Mouse (Mus musculus) liver, embryonic 12.5 days (tissue): ENCODE measurements at regions not wholly inside any gene's neighbourhood (a gene's known extent, or its start where the extent isn't known, plus 50 kb on each side); places are given as distances from the start of the nearest gene placed in this dataset.
A peak's percentile ranks its signal among the peaks of the same experiment; 100 is the strongest.

Experiments
- ATAC-seq: fragments of 200-750 bp; cut with Nextera tagmentation; 2 replicates; pipeline ENCODE4 v1.8.0; 2017; ENCODE audit warnings: moderate number of reproducible peaks, mild to moderate bottlenecking, moderate library complexity
- H3K27ac ChIP-seq: fragments of 300-500 bp; sonication (generic); 2 replicates; pipeline ENCODE4 v1.5.1; 2016; ENCODE audit warnings: mild to moderate bottlenecking
- H3K27me3 ChIP-seq: fragments of 300-500 bp; sonication (generic); replicated peaks from 2 replicates; pipeline ENCODE4 v1.6.1; 2016; ENCODE audit warnings: mild to moderate bottlenecking, moderate library complexity
- H3K36me3 ChIP-seq: fragments of 300-500 bp; sonication (generic); 2 replicates; pipeline ENCODE4 v1.6.1; 2016; ENCODE audit warnings: mild to moderate bottlenecking, moderate library complexity
- H3K4me1 ChIP-seq: fragments of 300-500 bp; sonication (generic); 2 replicates; pipeline ENCODE4 v1.6.1; 2016
- H3K4me2 ChIP-seq: fragments of 300-500 bp; sonication (generic); 2 replicates; pipeline ENCODE4 v1.6.1; 2016; ENCODE audit warnings: mild to moderate bottlenecking, moderate library complexity
- H3K4me3 ChIP-seq: fragments of 300-500 bp; sonication (generic); 2 replicates; pipeline ENCODE4 v1.5.1; 2016; ENCODE audit warnings: mild to moderate bottlenecking, moderate library complexity
- H3K9ac ChIP-seq: fragments of 300-500 bp; sonication (generic); 2 replicates; pipeline ENCODE4 v1.6.1; 2016; ENCODE audit warnings: mild to moderate bottlenecking, moderate library complexity
- H3K9me3 ChIP-seq: fragments of 300-500 bp; sonication (generic); replicated peaks from 2 replicates; pipeline ENCODE4 v1.6.1; 2016; ENCODE audit warnings: mild to moderate bottlenecking, moderate library complexity
- WGBS: fragments of 180-500 bp; shearing (Covaris S2); methylation state at CpG from one replicate; pipeline ENCODE4 v1.1.7; 2016; ENCODE audit not compliant: insufficient replicate concordance; 5-methylcytosine and 5-hydroxymethylcytosine counted together

DNA sequence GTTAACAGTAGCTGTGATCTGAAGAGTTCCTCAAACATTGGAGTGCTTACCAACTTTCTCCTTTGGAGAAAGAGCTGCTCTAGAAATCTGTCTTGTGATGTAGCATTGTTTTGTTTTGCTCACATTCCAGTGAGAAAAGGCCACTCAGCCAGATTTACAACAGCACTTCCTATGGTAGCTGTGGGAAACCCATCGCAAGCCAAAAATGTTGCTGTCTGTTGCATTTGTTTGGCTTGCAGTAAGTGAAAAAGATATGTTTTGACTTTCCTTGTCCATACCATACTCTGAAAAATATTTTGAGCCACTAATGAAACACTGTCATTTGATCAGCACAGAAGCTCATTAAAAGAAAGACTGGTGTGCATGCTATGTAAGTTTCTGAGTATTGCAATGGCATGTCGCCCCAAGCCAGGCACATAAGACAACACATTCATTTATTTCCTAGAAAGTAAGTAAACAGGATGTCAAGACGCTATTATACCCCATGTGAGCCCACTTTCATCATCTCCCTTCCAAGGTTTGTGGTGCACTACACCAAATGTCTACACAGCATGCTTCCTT lies 66.2 kb downstream of the Car2 start:
- Histone ChIP-seq H3K9me3 (no peaks in the 10 kb centered on the region), H3K4me3 (no peak overlapping the region), H3K4me2 (no peak overlapping the region), H3K4me1 (0 out of 2 replicates have a peak, but pooled peaks cover 3% of the 10 kb centered on the region), H3K9ac (no peak overlapping the region), H3K36me3 (no peaks in the 10 kb centered on the region), H3K27ac (no peak overlapping the region), H3K27me3 (no peaks in the 10 kb centered on the region)
- no peak for ATAC-seq
- WGBS, result 68% methylated on average over 3 of the region's 3 CpGs

DNA sequence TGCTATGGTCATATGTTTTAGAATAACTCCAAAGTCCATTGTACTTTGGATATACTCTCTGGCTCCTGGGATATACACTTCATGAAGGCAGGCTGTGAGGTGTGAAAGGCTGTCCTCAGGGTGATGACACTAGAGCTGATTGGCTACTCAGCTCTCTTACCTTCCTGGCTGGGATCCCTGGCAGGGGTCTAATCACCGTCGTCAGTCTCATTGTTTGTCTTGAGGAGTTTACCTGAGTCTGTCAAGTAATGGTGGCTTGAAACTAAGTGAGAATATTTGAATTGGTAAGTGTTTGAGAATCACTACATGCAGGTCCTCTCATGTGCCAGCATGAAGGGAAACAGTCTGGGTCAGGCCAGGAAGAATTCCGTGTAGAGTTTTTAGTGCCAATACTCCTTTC lies 66.9 kb downstream of the Car2 start:
- no peaks in the 10 kb centered on the region for H3K27me3 ChIP-seq
- no peaks in the 10 kb centered on the region for H3K36me3 ChIP-seq
- H3K27ac ChIP-seq, result no peak overlapping the region
- no peaks in the 10 kb centered on the region for H3K9me3 ChIP-seq
- H3K4me3 ChIP-seq, result no peak overlapping the region
- H3K4me2 ChIP-seq, result no peak overlapping the region
- peaks cover under 1% of the 10 kb centered on the region for H3K4me1 ChIP-seq
- H3K9ac ChIP-seq, result no peak overlapping the region
- WGBS, result 58% methylated on average over 3 of the region's 3 CpGs
- ATAC-seq, result no peak

DNA sequence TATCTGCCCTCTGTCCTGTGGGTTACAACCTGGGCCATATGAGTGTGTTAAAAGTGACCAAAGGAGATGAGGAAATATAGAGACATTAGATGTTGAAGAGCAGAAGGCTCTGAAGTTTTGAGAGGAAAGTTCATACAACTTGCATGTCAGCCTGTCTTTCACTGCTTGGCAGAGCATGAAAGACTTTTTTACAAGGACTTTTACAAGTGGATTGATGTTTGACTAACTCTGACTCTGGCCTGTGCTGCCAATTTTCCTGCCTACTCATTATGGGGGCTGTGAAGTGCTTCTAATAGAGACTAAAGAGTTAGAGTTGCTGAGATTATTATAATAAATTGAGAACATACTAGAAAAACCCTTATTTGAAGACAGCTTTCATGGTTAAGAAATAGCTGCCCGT lies 71.4 kb downstream of the Car2 start:
- no peak overlapping the region for H3K9ac ChIP-seq
- H3K27me3 ChIP-seq, result no peaks in the 10 kb centered on the region
- H3K36me3 ChIP-seq, result no peaks in the 10 kb centered on the region
- no peaks in the 10 kb centered on the region for H3K9me3 ChIP-seq
- no peak overlapping the region for H3K4me3 ChIP-seq
- peaks cover 12% of the 10 kb centered on the region for H3K4me1 ChIP-seq
- H3K27ac ChIP-seq, result no peak overlapping the region
- 80% methylated on average over 1 of the region's 1 CpGs for WGBS
- no peak for ATAC-seq
- no peak overlapping the region for H3K4me2 ChIP-seq

DNA sequence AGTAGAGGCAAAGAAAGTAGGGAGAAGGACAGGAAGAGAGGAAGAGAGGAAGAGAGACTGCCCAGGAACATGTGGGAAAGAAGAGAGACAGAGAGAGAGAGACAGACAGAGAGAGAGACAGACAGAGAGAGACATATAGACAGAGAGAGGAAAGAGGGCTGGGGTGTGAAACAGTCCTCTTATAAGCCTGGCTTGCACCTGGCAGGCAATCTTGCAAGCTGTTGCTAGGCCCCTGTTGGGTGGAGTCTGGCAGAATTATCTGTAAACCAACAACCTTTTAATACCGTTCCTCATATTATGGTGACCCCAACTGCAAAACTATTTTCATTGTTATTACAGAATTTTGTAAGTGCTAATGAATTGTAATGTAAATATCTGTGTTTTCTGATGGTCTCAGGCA lies 72.2 kb downstream of the Car2 start:
- Histone ChIP-seq H3K36me3 (no peaks in the 10 kb centered on the region), H3K4me2 (no peak overlapping the region), H3K9ac (no peak overlapping the region), H3K27me3 (no peaks in the 10 kb centered on the region), H3K4me1 (peaks cover 15% of the 10 kb centered on the region), H3K9me3 (no peaks in the 10 kb centered on the region), H3K4me3 (no peak overlapping the region), H3K27ac (no peak overlapping the region)
- ATAC-seq, result peak; percentile 75
- WGBS, result 6% methylated on average over 1 of the region's 1 CpGs

DNA sequence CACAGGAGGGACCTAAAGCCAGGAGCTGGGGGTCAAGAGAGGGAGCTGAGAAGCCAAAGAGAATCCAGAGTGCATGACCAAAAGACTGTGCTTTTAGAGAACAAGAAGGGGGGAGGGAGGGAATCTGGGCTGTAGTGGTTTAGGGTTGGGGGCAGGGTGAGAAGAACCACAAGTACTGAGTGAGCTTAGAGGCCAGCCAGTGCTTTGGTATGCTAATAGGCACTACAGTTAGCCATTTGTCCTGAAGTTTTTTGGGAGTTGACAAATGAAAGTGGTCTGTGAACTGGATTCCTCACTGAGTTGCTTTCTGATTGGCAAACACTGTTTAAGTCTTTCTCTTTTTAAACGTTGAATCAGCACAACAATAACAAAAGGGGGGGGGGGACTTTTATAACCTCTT lies 73.5 kb downstream of the Car2 start:
- Histone ChIP-seq H3K4me1 (peaks cover 22% of the 10 kb centered on the region), H3K36me3 (no peaks in the 10 kb centered on the region), H3K4me3 (no peak overlapping the region), H3K27ac (no peak overlapping the region), H3K9ac (no peak overlapping the region), H3K27me3 (no peaks in the 10 kb centered on the region), H3K9me3 (no peaks in the 10 kb centered on the region), H3K4me2 (no peak overlapping the region)
- ATAC-seq, result no peak
- WGBS, result 10% methylated on average over 1 of the region's 1 CpGs

DNA sequence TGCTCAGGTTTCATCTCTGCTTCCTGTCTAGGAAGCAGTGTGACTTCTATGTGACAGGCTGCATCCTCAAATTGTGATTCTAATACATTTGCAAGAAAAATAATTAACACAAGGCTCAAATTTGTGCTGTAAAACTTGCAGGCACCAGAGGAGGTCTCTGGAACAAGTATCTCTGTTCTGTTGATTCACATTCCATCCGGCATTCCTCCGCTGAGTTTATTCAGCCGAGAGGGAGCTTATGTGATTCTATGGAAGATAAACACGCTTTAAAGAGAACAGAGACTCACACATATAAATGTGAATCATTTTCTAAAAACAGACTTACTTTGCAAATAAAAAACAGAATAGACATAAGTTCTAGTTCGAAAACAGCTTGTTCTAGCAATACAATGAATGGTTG lies 78.7 kb downstream of the Car2 start:
- Histone ChIP-seq H3K36me3 (no peaks in the 10 kb centered on the region), H3K4me1 (peaks cover 21% of the 10 kb centered on the region), H3K9me3 (no peaks in the 10 kb centered on the region), H3K4me2 (no peak overlapping the region), H3K27ac (peak overlapping the region; percentile 48; the same call in 1 of the 2 replicates), H3K4me3 (no peak overlapping the region), H3K9ac (no peak overlapping the region), H3K27me3 (no peaks in the 10 kb centered on the region)
- ATAC-seq, result no peak
- 78% methylated on average over 5 of the region's 5 CpGs for WGBS

DNA sequence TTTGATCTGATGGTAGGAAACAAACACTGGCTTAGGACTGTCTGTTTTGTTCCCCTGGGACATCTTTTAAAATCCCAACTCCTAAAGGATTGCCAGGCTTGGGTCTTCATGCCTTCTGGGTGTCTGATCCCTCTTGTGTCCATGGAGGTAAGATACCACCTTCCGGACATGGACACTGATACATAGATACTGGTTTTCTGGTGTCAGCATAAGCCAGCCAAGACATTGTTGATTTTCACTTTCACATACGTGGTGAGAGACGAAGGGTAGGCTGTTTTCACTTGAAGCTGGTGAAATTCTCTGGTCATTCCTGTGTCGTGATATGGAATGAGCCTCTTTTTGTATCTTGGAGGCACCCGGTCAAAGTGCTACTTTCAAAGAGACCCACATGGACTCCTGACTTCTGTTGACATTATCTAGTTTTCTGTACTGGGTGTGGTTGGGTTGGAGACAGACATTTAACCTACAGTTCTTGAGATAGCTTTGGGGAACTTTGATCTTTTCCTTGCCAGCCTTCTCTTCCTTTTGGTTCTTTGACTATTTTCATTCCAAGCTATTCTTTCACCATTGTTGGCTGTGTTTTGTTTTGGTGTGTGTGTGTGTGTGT lies 79.5 kb downstream of the Car2 start:
- Histone ChIP-seq H3K4me3 (no peak overlapping the region), H3K27me3 (no peaks in the 10 kb centered on the region), H3K4me2 (peak overlapping the region; percentile 53), H3K27ac (peak overlapping the region; percentile 66; the same call in 1 of the 2 replicates), H3K4me1 (peaks cover 21% of the 10 kb centered on the region), H3K9ac (no peak overlapping the region), H3K9me3 (no peaks in the 10 kb centered on the region), H3K36me3 (no peaks in the 10 kb centered on the region)
- 36% methylated on average over 5 of the region's 5 CpGs for WGBS
- peak; percentile 84 for ATAC-seq

DNA sequence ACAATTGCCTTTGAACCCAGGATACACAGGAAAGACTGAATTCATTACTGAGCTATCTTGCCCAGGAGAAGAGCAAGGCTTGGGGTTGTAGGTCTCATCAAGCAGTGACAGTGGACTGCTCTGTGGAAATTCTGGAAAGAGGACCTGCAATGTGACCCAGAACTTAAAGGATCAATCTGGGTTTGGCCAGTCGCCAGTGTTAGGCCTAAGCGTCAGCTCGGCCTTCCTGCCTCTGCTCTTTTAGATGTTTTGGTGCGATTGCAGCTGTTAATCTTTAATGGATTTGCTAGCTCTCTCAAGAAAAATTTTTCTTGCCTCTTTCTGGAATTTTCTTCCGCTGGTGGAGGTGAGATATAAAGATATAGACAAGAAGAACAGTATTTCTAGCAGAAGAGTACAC lies 81.2 kb downstream of the Car2 start:
- Histone ChIP-seq H3K9ac (no peak overlapping the region), H3K4me3 (no peak overlapping the region), H3K4me1 (peaks cover 21% of the 10 kb centered on the region), H3K36me3 (no peaks in the 10 kb centered on the region), H3K4me2 (no peak overlapping the region), H3K27me3 (no peaks in the 10 kb centered on the region), H3K27ac (no peak overlapping the region), H3K9me3 (no peaks in the 10 kb centered on the region)
- ATAC-seq, result no peak
- 87% methylated on average over 5 of the region's 5 CpGs for WGBS

DNA sequence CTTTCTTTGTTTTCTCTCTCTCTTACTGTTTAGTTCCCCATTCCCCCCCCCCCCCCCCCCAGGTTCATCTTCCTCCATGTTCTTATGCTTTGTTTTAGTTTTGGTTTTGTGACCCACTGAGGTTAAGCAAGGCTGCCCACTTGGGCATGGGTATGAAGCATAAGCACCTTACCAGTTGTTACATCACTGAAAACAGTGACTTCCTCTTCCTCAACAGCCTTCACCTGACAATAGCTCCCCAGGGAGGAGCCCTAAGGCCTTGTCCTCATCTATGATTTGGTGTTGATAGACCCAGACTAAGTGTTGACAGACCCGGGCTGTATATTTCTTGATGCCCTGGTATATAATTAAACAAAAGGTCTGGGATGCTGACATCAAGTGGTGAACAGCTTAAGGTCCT lies 82.3 kb downstream of the Car2 start:
- WGBS, result 58% methylated on average over 1 of the region's 1 CpGs
- Histone ChIP-seq H3K4me2 (no peak overlapping the region), H3K4me1 (peaks cover 17% of the 10 kb centered on the region), H3K9ac (no peak overlapping the region), H3K27me3 (no peaks in the 10 kb centered on the region), H3K4me3 (no peak overlapping the region), H3K36me3 (no peaks in the 10 kb centered on the region), H3K27ac (no peak overlapping the region), H3K9me3 (no peaks in the 10 kb centered on the region)
- no peak for ATAC-seq

DNA sequence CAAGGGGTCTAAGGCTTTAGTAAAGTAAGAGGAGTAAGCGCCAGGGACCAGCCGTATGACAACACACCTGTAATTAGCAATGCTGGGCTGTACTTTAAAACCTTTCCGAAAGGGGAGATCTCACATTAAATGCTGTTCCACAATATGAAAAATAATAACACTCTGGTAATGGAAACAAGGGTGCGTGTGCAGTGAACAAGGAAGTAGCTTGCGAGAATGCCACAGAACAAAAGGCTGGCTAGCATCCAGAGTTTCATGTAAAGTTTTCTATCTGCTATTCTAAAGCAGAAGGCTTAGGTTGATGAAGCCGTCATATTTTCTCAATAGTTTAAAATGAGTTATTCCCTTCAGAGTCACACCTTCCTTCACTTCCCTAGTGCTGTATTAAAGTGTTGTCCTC lies 83.6 kb downstream of the Car2 start:
- no peak for ATAC-seq
- no peak overlapping the region for H3K4me3 ChIP-seq
- H3K9ac ChIP-seq, result no peak overlapping the region
- peaks cover 11% of the 10 kb centered on the region for H3K4me1 ChIP-seq
- H3K4me2 ChIP-seq, result no peak overlapping the region
- no peaks in the 10 kb centered on the region for H3K36me3 ChIP-seq
- H3K27ac ChIP-seq, result no peak overlapping the region
- no peaks in the 10 kb centered on the region for H3K27me3 ChIP-seq
- 87% methylated on average over 6 of the region's 6 CpGs for WGBS
- no peaks in the 10 kb centered on the region for H3K9me3 ChIP-seq

DNA sequence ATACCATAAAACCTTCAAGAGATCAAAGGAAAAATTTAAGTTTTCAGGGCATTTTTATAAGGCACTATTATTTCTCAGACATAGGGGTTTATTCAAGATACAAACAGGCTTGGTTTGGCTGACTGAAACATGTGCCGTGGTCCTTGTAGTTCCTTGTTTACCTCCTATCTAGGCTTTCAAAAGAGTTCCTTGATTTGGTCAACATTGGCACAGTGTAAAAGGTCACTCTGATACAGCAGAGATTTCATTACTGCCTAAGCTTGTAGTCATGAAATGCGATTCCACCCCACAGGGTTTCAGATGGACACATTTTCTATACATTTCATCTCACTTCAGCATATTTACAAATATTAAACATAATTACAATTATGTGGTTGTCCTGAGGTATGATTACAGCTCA lies 85.6 kb downstream of the Car2 start:
- Histone ChIP-seq H3K4me2 (no peak overlapping the region), H3K4me3 (no peak overlapping the region), H3K9ac (no peak overlapping the region), H3K36me3 (no peaks in the 10 kb centered on the region), H3K27me3 (no peaks in the 10 kb centered on the region), H3K4me1 (no peaks in the 10 kb centered on the region), H3K9me3 (no peaks in the 10 kb centered on the region), H3K27ac (no peak overlapping the region)
- WGBS, result 56% methylated on average over 2 of the region's 2 CpGs
- peak; percentile 51; the same call in 1 of the 2 replicates for ATAC-seq

DNA sequence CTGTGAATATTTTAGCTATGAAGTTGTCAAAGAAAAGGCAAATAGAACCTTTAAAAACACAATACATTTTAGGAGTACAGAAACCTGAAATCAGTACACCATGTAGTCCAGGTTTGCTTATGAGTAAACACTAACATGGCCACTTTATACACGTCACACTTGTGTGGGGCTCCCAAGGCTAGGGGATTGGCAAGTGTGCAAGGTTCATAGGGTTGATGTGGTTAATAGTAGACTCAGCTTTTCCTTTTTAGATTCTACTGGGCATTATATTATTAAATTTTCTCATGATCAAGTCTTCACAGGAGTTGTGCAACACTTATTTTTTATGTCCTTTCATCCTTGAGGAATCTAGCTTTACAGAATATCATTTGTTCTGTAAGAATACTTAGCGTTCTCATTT lies 88.7 kb downstream of the Car2 start:
- Histone ChIP-seq H3K4me2 (no peak overlapping the region), H3K9me3 (no peaks in the 10 kb centered on the region), H3K36me3 (no peaks in the 10 kb centered on the region), H3K9ac (no peak overlapping the region), H3K4me3 (no peak overlapping the region), H3K27ac (no peak overlapping the region), H3K4me1 (no peaks in the 10 kb centered on the region), H3K27me3 (no peaks in the 10 kb centered on the region)
- 78% methylated on average over 2 of the region's 2 CpGs for WGBS
- no peak for ATAC-seq

DNA sequence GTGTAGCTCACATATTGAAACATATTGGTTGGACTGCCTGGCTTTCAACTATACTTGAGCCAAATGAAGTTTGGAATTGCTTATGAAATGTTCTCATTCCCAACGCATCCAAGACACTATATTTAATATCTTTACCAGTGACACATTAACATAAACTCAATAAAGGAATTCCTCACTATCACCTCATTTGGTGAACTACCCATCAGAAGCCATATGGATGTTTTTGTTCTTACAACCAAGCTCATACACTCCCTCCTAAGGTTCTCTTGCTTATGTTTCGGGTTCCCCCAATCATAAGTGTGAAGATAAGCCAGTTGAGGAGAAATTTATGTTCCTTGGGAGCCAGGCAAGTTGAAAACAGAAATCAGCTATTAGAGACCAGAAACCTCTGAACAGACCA lies 89.1 kb downstream of the Car2 start:
- H3K27ac ChIP-seq, result no peak overlapping the region
- no peaks in the 10 kb centered on the region for H3K4me1 ChIP-seq
- H3K4me2 ChIP-seq, result no peak overlapping the region
- H3K27me3 ChIP-seq, result no peaks in the 10 kb centered on the region
- H3K9me3 ChIP-seq, result no peaks in the 10 kb centered on the region
- no peak overlapping the region for H3K9ac ChIP-seq
- WGBS, result 70% methylated on average over 2 of the region's 2 CpGs
- no peak overlapping the region for H3K4me3 ChIP-seq
- no peak for ATAC-seq
- no peaks in the 10 kb centered on the region for H3K36me3 ChIP-seq
